Mouse (Mus musculus) Muller cell, postnatal 12 days (primary cell): ENCODE results near the gene Gm42906.
A peak's percentile ranks its signal among the peaks of the same experiment; 100 is the strongest.

Source experiments
- DNase-seq: peaks from one replicate; pipeline ENCODE4 v3.0.0-alpha.2; 2015; ENCODE audit errors: inconsistent ontology term

Gene Gm42906

DNA sequence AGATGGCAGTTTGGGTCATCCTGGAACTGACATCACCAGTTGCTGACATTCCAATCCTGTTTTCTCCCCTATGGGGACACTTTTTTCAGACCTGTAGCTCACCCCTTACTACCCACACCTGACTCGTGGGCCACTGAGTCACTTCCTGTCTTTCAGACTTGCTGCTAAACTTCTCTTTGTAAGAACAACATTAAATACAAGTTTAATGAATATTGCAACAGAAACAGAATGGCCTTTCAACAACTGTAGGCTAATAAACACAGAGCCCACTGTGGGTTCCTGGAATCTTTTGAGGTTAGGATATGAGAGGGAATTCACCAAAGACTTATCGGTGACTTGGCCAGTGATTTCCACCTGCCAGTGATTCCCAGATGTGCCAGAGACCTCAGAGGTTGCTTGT is 318.1 kb downstream of the Gm42906 start:
- DNase-seq, result no peak

DNA sequence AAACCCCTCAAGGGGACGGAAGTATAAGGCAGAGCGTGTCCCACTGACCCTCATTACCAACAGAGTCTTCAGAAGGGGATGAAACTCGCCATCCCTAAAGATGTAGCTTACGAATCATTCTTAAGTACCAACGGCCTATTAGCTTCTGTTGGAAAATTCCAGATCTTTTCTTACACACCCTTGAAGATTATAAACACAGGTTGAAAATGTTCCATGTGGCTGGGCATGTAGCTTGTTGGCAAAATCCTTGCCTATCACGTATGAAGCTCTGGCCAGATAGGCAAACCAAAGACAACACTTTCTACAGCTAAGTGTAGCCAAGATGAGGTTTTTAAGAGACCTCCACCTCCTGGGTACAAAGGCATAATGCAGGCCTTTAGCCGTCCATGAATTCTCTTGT is 319.0 kb downstream of the Gm42906 start:
- no peak for DNase-seq

DNA sequence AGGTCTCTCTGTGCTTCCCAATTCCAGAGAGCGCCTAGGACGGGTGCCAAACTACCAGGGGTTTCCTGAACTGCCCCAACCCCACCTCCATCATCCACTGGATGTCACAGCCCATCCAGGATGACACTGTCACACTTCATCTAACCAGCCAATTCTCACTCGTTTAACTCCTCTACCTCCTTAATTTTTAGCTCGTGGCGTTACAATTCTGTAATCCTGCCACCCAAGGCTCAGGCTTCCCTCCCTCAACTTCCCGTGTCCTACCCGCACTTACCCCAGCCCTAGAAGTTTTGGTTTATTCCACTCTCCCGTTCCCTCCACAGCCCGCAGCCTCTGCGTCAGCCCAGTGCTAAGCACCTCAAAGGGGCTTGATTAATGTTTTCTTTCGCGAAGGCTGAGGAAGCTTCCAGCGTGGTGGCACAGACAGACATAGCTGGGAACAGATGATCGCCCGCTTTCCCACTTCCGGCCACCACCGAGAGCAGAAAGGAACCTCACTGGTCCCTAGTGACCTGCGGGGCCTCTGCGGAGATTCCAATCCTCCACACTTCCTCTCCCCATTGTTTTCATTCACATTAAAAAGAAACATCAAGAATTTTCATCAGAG is 319.6 kb downstream of the Gm42906 start:
- DNase-seq, result no peak

DNA sequence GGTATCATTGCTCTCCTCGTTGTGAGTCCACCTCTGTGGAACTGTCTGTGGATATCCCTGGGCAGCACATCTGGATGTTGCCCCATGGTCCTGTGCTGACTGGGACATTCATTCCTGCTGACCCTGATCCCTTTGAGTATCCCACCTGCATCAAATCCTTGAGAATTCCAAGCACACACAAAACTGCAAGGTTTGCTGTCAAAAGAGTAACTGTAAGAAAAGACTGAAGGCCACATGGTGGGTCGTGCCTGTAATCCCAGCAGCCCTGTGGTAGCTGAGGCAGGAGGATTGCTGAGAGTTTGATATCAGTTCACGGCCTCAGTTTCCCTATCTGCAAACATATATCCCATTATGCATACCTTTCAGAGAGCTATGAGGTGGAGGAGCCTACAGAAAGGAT is 321.1 kb downstream of the Gm42906 start:
- no peak for DNase-seq

DNA sequence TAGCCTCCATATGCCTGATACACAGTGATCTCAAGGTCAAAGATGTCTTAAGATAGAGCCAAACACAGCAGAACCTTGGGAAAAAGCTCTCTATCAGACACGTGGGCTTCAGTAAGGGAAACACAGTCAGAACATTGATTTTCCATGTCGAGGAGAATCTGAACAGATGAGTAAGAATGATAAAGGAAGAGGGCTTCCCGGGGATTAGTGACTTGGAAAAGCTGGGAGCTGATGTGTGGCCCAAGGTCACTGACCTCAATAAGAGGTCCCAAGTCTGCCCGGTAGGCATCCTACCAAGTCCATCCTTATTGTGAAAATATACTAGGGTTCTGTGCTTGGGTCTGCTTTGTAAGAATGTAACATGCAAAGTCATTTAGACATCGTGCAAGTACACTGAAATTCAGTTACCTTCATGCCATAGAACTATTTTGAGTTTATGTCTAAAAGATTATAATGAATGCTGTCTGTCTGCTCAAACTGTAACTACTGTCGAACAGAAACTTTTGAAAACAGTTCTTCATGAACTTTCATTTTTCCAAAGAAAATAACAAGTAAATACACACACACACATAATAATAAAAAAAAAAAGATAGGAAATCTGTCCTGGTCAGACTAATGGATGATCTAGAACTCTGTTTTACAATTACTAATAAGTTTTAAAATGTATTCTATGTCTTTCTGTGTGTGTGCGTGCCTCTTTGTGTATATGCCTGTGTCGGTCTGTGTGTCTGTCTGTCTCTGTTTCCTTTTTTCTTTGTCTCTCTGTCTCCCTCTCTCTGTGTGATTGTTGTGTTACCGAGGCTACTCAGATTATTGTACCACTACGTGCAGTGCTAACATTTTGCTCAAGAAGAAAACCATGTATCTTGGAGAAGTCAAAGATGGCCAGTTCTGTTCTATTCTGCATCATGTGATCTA is 322.6 kb downstream of the Gm42906 start:
- DNase-seq, result no peak

DNA sequence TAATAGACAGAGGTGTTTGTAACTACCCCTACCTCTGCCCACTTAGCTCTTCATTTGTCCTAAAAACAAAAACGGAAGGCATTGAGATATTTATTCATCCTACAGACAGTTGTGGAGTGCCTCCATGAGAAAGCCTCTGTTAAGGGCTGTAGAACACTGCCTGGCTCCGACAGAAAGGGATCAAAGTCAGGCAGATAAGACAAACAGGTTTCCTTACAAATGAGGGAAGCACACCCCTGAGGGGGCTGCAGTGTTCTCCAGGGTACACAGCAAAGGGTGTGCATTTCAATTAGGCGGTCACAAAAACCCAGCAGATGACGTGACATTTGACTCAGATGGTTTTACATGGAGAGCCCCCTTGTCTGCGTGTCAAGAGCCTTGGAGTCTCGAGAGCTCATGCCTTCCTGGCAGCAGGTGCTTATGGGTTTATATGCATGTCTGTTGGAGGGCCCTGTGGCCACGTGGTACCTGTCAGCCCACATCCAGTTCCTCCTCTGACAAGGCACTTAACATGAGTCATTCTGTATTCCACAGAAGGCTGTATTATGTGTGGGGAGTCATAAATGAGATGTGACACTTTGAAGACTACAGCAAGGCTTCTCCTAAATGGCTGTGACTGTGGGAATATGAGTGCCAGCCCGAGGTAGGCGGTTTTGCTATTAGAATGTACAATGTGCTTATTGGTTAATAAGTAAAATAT is 323.5 kb downstream of the Gm42906 start:
- no peak for DNase-seq

DNA sequence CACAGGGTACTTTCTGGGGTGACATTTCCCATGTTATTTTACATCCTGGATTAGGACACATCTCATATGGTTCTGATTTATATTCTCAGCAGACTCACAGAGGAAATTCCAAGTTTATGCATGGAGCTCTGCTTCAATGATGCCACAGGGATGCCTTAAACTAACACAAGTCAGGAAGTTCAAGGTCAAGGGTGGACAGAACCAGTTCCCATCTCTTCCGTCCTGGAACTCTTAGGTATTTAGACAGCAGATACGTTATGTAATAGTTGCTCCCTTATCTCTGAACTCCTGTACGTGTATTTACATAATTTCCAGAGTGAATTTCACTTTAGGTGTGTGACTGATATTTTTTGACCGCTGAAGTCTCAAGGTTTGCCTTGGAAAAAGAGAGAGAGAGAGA is 324.7 kb downstream of the Gm42906 start:
- DNase-seq, result no peak

DNA sequence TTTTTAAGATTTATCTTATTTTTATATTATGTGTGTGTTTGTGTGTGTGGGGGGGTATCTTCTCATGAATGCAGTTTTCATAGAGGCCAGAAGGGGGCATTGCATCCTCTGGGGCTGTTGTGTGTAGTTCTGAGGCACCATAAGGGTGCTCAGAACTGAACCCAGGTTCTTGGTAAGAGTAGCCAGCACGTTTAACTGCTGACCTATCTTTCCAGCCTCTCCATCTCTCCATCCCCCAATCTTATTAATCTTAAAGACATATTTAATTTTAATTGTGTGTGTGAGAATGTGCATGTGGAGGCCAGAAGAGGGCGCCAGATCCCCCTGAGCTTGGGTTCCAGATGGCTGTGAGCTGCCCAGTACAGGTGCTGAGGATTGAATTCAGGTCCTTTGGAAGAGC is 325.7 kb downstream of the Gm42906 start:
- DNase-seq, result no peak

DNA sequence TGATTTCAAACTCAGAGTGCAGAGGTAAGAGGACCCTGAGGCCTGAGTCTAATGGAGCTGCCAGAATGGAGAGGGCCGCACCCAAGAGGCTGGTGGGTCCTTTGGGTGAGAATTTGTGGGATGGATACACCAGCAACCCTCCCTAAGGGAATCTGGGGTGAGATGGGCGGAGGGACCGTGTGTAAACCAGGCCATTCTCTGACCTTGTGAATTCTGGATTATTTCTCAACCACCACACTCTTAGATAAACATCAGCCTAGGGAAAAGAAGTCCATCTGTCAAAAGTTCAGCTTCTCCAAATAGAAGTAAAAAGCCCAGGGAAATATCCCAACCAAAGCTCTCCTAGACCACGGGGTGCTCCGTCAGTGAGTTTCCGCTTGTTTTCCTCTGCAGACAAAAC is 332.0 kb downstream of the Gm42906 start:
- no peak for DNase-seq

DNA sequence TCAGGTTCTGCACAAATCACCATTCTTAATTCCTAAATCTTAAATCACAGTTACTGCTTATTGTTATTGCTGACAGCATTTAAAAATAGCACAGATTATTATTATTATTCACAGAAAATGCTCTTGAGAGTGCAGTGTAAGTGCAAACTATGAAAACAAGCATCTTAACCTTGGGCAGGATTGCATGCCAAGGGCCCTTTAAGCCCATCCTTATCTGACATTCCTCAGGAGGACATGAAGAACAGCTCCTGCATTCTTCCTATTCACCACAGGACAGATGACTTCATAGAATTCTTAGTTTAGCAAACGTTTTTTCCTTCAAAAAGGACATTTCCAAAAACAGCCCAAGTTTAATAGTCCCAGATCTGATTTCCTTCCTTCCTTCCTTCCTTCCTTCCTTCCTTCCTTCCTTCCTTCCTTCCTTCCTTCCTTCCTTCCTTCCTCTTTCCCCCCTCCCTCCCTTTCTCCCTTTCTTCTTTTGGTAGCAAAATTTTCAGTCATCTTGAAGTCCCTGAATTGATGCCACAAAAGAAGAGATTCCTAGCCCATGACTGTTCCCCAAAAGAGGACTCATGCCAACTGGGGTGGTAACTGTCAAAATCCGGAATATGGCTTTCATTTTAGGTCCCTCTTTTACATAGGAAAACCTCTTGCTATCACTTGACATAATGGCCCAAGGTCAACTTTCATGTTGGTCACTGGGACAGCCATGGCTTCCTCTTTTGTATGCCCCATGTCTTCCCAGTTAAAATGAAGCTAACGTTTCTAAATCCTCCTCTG is 334.9 kb downstream of the Gm42906 start:
- DNase-seq, result peak; percentile 85

DNA sequence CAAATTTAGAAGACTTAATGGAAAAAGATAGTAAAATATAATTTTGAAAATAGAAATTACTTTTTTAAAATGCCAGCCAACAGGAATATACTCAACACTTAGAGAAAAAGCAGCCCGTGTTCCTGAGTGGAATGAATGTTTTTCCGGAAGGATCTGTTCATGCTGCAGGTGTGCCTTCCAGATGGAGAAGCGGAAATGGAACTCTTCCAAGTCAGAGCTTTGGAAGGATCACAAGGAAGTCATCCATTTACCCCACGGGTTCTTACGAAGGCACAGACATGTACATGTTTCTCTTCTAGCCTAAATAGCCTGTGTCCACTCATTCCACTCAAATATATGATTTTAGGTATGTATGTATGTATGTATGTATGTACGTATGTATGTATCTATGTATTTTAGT is 337.0 kb downstream of the Gm42906 start:
- no peak for DNase-seq

DNA sequence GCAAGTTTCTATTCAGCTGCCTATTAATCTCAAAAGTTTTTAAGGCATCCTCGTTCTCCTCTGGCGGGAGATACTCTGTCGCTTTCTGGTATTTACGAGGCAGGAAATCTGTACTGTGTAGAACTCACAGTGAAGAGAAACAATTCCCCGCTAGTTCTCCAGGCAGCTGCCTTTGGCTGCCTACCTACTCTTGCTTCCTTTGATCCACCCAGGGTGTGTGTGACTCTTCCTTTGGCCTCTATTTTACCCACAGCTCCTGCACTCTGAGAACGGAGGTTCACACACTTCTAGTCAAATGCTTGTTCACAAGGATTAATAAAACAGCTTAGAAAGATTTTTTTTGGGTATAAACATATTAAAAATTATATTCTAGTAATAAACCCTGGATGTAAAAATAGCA is 338.8 kb downstream of the Gm42906 start:
- DNase-seq, result no peak

DNA sequence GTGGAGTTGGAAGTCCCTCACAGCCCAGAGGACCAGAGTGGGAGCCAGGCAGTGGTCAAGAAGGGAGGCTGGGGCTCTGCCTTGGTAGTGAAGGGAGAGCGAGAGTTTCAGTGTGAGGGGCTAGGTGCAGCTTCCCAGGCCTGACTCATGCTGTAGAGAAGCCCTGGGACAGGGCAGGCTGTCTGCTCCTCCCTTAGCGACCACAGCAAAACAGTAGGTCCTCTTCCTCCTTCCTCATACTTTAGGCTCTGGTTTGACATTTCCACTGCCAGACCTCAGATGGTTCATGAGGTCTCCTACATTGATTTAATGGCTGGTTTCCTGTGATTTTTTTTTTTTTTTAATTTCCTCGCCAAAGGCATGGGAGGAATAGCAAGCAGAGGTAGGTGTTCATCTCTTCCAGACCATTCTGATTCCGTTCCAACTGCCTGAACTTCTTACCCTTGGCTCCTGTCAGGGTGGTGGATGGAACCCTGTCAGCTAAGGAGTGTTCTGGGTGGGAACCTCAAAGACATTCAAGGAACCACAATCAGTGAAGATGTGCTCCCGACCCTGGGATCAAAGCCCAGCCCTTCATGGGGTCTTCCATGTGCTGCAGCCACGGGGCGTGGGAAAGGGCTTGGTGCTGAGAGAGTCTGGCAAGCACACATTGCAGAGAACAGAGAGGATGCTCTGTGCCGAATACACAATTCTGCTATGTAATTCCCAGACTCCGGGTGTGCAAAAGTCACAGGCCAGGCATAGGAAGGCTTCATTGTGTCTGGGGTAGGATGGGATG is 341.3 kb downstream of the Gm42906 start:
- DNase-seq, result no peak

DNA sequence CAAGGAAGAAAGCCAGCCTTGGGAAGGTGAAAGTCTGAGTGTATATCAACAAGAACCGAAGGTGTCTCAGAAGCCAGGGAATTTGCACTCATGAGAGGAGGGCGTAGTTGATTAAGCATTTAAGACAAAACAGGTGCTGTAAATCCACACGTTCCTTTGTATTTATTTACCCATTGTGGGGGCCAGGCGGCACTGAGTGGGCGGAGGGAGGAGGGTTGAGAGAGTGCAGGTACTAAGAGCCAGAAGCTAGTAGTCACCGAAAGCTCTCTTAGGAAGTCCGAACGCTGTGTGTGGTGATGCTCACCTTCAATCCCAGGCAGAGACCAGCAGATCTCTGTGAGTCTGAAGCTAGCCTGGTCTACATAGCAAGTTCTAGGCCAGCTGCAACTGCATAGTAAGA is 342.2 kb downstream of the Gm42906 start:
- DNase-seq, result no peak

DNA sequence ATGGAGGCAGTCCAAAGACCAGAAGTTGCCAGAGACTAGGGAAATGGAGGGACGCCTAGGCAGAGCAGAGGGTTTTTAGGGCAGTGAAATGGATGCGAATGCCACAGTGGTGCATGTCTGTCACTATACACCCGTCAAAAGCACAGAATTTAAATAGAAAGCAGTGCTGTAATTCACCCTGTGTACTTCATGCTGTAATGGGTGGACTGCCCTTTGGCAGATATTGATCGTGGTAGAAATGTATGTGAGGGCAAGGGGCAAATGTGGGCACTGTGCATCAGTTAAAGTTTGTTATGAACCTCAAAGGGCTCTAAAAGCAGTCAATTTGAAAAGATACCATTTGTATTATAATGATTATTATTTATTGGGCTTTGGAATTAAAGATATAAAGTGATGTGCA is 347.7 kb downstream of the Gm42906 start:
- no peak for DNase-seq

DNA sequence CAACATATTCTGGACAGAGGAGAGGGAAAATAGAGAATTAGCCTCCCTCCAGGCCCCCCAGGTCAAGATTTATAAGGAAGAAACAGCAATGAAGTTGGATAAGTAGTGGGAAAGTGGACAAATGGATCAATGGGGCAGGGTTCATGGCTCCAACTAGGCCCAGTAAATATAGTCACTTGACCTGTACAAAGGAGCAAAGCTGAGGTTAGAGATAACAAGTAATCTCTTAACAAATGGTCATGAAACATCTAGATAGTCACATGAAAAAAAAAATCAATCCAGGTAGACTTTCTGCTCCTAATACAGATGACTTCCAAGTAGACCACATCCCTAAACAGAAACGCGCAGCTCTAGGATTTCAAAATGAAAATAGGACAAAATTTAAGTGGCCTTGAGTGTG is 350.0 kb downstream of the Gm42906 start:
- no peak for DNase-seq

DNA sequence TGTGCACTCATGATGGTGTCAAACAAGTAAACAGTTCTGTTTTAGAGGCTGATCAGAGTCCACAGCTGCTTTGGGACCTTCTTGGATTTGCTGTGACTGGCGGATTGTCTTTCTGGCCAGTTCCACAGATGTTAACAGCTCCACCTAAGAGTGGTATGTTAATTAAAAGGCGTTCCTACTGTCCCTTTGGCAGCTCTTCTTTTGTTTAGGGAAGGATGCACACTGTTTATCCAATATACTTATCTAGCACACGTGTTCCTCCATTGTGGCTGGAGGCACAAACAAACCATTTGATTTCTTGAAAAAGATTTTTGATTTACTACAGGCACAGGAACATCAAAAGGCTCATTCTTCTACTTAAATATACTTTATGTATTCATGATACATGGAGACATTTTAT is 351.0 kb downstream of the Gm42906 start:
- no peak for DNase-seq

DNA sequence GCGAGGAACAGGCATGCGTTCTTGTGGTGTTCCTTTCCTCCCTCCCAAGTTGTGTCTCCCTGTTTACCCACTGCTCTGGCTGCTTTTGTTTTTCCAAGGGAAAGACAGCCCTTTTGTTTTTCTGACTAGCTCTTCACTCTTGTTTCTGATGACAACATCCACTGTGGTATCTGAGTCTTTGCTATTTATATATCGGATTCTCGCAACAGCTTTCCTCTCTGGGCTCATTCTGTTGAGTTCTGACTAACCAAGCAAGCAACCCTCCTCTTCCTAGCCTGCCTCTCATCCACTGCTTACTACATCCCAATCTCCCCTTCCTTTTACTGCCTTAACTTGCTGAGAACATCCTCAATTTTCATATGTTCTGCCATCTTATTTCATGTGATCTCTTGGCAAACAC is 353.7 kb downstream of the Gm42906 start:
- no peak for DNase-seq

DNA sequence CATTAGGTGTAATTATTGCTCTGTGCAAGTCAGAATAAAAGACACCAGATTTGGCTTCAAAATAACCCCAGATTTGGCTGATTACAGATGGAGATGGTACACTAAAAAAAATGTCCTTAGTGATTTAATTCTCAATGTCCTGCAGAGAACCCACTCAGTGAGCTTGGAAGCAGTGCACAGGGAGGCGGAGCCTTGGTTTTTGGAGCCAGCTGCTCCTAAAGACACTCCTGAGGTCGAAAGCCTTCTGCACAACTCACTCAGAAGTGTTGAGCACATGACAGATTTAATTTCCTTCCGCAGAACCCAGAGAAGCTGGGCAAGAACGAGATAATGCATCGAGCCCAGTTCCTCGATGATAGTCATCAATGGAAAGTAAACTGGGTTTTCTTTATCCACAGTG is 356.5 kb downstream of the Gm42906 start:
- no peak for DNase-seq

DNA sequence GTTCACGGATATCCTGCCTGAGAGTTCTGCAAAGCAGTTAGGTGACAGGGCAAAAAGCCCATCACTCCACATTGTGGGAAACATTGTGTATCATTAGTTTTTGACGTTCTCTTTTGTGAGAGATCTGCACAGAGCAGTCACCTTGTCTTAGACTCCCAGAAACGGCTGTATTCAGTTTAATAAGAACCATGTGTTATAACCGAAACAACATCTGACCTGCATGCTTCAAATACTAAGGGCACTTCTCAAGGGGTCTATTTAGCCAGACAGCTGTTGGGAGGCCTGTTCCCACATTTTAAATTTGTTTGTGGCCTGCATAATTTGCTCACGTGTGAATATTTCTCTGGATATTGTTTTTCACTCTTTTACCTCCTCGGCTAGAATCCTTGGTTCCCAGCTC is 357.1 kb downstream of the Gm42906 start:
- no peak for DNase-seq

DNA sequence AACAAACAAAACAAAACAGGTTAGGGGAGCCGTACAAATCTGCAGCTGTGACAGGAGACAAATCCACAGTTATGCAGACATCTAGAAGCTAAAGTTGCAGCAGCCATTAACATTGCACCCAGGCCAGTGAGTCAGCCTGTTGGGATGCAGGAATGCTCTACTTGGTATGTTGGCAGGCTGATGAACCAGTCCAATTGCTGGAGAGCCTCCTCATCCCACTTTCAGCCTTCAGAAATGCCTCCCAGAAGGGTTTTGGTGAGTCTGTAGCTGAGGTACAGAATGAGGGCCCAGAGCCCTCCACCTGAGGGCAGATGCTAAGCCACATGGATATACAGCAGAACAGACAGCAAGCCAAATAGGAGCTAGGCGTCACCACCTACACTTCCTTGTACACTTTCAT is 358.4 kb downstream of the Gm42906 start:
- DNase-seq, result peak; percentile 91
